In the genomic region with DNA sequence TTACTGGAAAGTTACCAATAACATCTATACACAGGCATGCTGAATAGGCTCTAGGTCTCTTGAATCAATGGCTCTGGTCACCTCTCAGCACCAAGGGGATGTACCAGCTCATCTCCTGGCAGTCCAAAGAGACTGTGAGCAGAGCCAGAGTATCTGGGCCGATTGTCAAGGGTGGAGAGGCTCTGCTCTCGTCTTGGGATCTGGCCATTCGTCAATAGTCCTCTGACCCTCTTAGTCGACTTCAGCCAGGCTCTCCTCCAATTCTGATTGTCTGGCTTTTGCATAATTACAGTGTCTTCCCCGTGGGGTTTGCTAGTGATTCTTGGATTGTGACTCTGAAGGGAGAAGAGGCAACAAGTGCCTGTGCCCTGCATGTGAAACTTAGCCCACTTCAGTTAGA, we compare ENCODE assay signal across 13 mouse cellular contexts. TPM values are rescaled to one million over a fixed set of nuclear protein-coding genes. Genes with fewer than 3 reads are reported as not detected.
DNase-seq lines count a peak whose midpoint lies in the region; ATAC-seq and TF ChIP-seq lines count a peak whose summit lies in the region.
"Had no signal": no experiment of that assay in that cellular context is flagged by ENCODE, and none has a peak within 500 bp of the region (broad histone marks: within the 10 kb centered on the region; RNA-seq: fewer than 3 reads in every experiment).

No protein-coding gene starts in this region.

- DNase-seq in cerebellum, adult 2 months, result peak; percentile 36 to 48
- peak; percentile 24 to 44 for DNase-seq in gastrocnemius, postnatal 36 days
- peak; percentile 59 for DNase-seq in hindbrain, postnatal 0 days (ENCODE audit: low spot score)
- no peak for DNase-seq in yolk sac, embryonic 10.5 days (ENCODE audit: low spot score)
- DNase-seq in kidney, postnatal 4 days, result no peak
- DNase-seq in layer of hippocampus, adult 11-12 months (ENCODE audit: low spot score), result no peak
- DNase-seq: right cerebral cortex, adult 18-20 months had no signal

- TF ChIP-seq CTCF in cerebellum, adult 2 months (IDR thresholded peaks at IDR 0.05; ENCODE audit: borderline replicate concordance, insufficient read depth, low read depth, low read length), result no peak
- TF ChIP-seq CTCF in hindbrain, postnatal 0 days (IDR thresholded peaks at IDR 0.05; ENCODE audit: low read depth), result no peak

- intact Hi-C loops in gastrocnemius, postnatal 36 days (cut with DNase I), result no loop called here

- no peak overlapping the region for H3K27ac ChIP-seq in hindbrain, embryonic 13.5 days
- no peak overlapping the region for H3K27ac ChIP-seq in hindbrain, embryonic 12.5 days
- H3K27ac ChIP-seq in cerebellum, adult 2 months (ENCODE audit: insufficient read depth, low read length), result no peak overlapping the region
- 0 out of 2 replicates have a peak overlapping the region, but pooled peaks have one; percentile 4 for H3K27ac ChIP-seq in hindbrain, postnatal 0 days
- H3K27ac ChIP-seq: forebrain, embryonic 10.5 days; liver, embryonic 15.5 days; midbrain, embryonic 12.5 days had no signal

- no peak overlapping the region for H3K9ac ChIP-seq in hindbrain, embryonic 13.5 days
- no peak overlapping the region for H3K9ac ChIP-seq in hindbrain, embryonic 12.5 days
- H3K9ac ChIP-seq in hindbrain, postnatal 0 days (replicated peaks; ENCODE audit: low read length), result no peak overlapping the region
- H3K9ac ChIP-seq: liver, embryonic 15.5 days; midbrain, embryonic 12.5 days had no signal

- no peaks in the 10 kb centered on the region for H3K9me3 ChIP-seq in hindbrain, embryonic 13.5 days
- no peaks in the 10 kb centered on the region for H3K9me3 ChIP-seq in hindbrain, embryonic 12.5 days (replicated peaks)
- no peaks in the 10 kb centered on the region for H3K9me3 ChIP-seq in hindbrain, postnatal 0 days (ENCODE audit: low read length)
- H3K9me3 ChIP-seq: forebrain, embryonic 10.5 days; liver, embryonic 15.5 days; midbrain, embryonic 12.5 days had no signal

- no peaks in the 10 kb centered on the region for H3K36me3 ChIP-seq in hindbrain, embryonic 13.5 days
- H3K36me3 ChIP-seq in hindbrain, embryonic 12.5 days, result no peaks in the 10 kb centered on the region
- H3K36me3 ChIP-seq in hindbrain, postnatal 0 days (ENCODE audit: insufficient read depth, low read length), result no peaks in the 10 kb centered on the region; the same call in 1 of the 2 replicates
- H3K36me3 ChIP-seq: forebrain, embryonic 10.5 days; liver, embryonic 15.5 days; midbrain, embryonic 12.5 days had no signal

- H3K27me3 ChIP-seq in hindbrain, embryonic 13.5 days, result no peaks in the 10 kb centered on the region
- no peaks in the 10 kb centered on the region for H3K27me3 ChIP-seq in hindbrain, embryonic 12.5 days
- no peaks in the 10 kb centered on the region for H3K27me3 ChIP-seq in cerebellum, adult 2 months (ENCODE audit: control insufficient read depth, insufficient read depth, low read length)
- no peaks in the 10 kb centered on the region for H3K27me3 ChIP-seq in hindbrain, postnatal 0 days (ENCODE audit: insufficient read depth, low read length)
- H3K27me3 ChIP-seq: CH12.LX had no signal

- H3K4me2 ChIP-seq in hindbrain, embryonic 13.5 days, result peak overlapping the region; percentile 80
- no peak overlapping the region for H3K4me2 ChIP-seq in hindbrain, embryonic 12.5 days (replicated peaks)
- H3K4me2 ChIP-seq in hindbrain, postnatal 0 days (ENCODE audit: low read depth, low read length), result peak overlapping the region; percentile 88
- H3K4me2 ChIP-seq: liver, embryonic 15.5 days; midbrain, embryonic 12.5 days had no signal

- no peak overlapping the region for H3K4me3 ChIP-seq in hindbrain, embryonic 13.5 days
- H3K4me3 ChIP-seq in hindbrain, embryonic 12.5 days, result no peak overlapping the region
- no peak overlapping the region for H3K4me3 ChIP-seq in cerebellum, adult 2 months (replicated peaks; ENCODE audit: insufficient read depth, low read depth, low read length)
- no peak overlapping the region for H3K4me3 ChIP-seq in hindbrain, postnatal 0 days (ENCODE audit: low read length)
- H3K4me3 ChIP-seq: forebrain, embryonic 10.5 days; liver, embryonic 15.5 days; midbrain, embryonic 12.5 days had no signal

- H3K4me1 ChIP-seq in hindbrain, embryonic 13.5 days (replicated peaks), result peaks cover 21% of the 10 kb centered on the region
- peaks cover 10% of the 10 kb centered on the region for H3K4me1 ChIP-seq in hindbrain, embryonic 12.5 days
- H3K4me1 ChIP-seq in cerebellum, adult 2 months (ENCODE audit: control insufficient read depth, insufficient read depth, low read length), result no peaks in the 10 kb centered on the region
- H3K4me1 ChIP-seq in hindbrain, postnatal 0 days (ENCODE audit: insufficient read depth, low read length), result peaks cover 7% of the 10 kb centered on the region; the same call in 1 of the 2 replicates
- H3K4me1 ChIP-seq: liver, embryonic 15.5 days had no signal

- TF ChIP-seq POLR2A in cerebellum, adult 2 months (IDR thresholded peaks at IDR 0.05; ENCODE audit: borderline replicate concordance, insufficient read depth, low read length), result no peak

- 43% methylated on average over 5 of the region's 5 CpGs for WGBS in hindbrain, embryonic 13.5 days
- 50% methylated on average over 5 of the region's 5 CpGs for WGBS in hindbrain, embryonic 12.5 days
- WGBS in cerebellum, adult 2 months, result 26% methylated on average over 5 of the region's 5 CpGs
- 33% methylated on average over 5 of the region's 5 CpGs for WGBS in hindbrain, postnatal 0 days

- no peak for ATAC-seq in hindbrain, embryonic 13.5 days (ENCODE audit: low FRiP score)
- ATAC-seq in hindbrain, embryonic 12.5 days (ENCODE audit: low FRiP score), result no peak
- peak; percentile 19; the same call in 1 of the 2 replicates for ATAC-seq in hindbrain, postnatal 0 days

RNA-seq across cellular contexts. Expression of a gene that starts 41.3 kb away (rescaled TPM):
- polyA plus RNA-seq in hindbrain, embryonic 13.5 days (2015; fragmentation: Nextera tagmentation; extraction: Ambion mirVana), result 28.4 and 28.9 TPM in 2 replicates
- polyA plus RNA-seq in hindbrain, embryonic 12.5 days (2016; fragmentation: Nextera tagmentation; extraction: Ambion mirVana), result 17.4 and 19.3 TPM in 2 replicates
- polyA plus RNA-seq in cerebellum, adult 2 months (2012; rRNA removed), result 42.0 and 42.5 TPM in 2 replicates
- total RNA-seq in gastrocnemius, postnatal 36 days (2021), result 10 to 100 TPM; 18.5 to 30.4 TPM
- total RNA-seq in hindbrain, postnatal 0 days (2014; rRNA removed), result 41.6 and 51.6 TPM in 2 replicates
- polyA plus RNA-seq in hindbrain, postnatal 0 days (2015; fragmentation: Nextera tagmentation; extraction: Ambion mirVana), result 25.7 and 28.0 TPM in 2 replicates
- total RNA-seq: CH12.LX had no signal

Comparison
In these comparisons a context has a peak if more than half of its experiments do, and no peak if none do; other contexts are left out.
1. DNase-seq: peak in cerebellum, adult 2 months (2 of 2), gastrocnemius, postnatal 36 days (2 of 2) and hindbrain, postnatal 0 days (single experiment); none in yolk sac, embryonic 10.5 days (single experiment), kidney, postnatal 4 days (0 of 2) and layer of hippocampus, adult 11-12 months (single experiment).